Mouse (Mus musculus) adrenal gland, postnatal 36 days (tissue): ENCODE data around the gene Paqr5. TPM values are rescaled to one million over a fixed set of nuclear protein-coding genes. Genes with fewer than 3 reads are reported as not detected.

Experiments used
- DNase-seq, 2 experiments: peaks; one replicate each; pipeline ENCODE4 v3.0.0; 2021; ENCODE audit warnings: mixed read lengths in 1 of 2
- total RNA-seq, 2 experiments: library from RNA; stranded (reverse); gene quantifications; 2 replicates each; pipeline ENCODE4 v1.2.3; 2021

Paqr5 gene
- total RNA-seq, 2 experiments from 2014 or later: 0.99 to 10.8 TPM

DNA sequence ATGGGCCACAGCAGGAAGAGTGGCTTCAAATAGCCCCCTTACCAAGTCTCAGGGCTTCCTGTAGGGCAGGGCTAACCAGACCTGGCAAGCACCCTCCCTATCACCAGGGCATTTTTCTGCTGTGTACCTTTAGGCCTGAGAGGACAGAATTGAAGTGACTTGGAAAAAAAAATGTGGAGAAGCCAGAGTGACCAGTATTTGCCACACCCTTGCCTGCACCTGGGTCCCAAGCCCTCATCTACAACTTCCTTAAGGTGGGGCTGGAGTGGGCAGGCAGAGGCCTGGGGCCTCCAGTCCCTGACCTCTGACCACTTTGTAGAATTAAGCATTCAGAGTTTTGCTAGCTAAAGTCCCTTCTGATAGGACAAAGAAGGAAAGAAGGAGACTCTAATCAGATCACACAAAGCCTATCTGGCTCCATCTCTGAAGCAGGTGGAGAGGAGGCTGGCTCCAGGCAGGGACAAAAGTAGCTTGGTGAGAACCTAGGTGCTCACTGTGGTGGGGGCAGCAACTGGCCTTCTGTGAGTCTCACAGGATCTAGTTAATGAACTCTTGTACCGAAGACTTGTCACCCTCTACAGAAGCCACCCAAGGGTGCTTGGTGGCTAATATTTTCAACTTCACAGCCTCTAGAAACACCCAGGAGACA is 66.6 kb downstream of the Paqr5 start:
- no peak for DNase-seq

DNA sequence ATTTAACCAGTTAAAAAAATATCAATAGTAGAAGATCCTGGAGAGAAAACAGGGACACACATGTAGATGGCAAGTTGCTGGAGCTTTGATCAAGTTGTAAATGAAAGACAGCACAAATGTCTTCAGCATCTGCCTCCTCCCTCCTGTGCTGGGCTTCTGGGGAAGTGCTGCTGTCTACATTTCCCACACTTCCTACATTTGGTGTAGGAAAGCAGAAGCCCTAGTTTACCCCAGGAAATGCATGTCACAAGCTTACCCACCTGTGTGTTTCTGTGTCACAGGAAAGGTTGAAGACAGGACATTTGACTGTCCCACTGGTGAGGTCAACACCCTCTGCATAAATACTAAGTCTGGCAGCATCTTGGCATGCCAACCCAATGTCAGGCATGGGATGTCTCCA is 71.9 kb downstream of the Paqr5 start:
- no peak for DNase-seq

- no peak for DNase-seq
Observed at GRCm38 (mm10) chr9:61952241-61952640, 74.4 kb downstream of the Paqr5 start.

DNA sequence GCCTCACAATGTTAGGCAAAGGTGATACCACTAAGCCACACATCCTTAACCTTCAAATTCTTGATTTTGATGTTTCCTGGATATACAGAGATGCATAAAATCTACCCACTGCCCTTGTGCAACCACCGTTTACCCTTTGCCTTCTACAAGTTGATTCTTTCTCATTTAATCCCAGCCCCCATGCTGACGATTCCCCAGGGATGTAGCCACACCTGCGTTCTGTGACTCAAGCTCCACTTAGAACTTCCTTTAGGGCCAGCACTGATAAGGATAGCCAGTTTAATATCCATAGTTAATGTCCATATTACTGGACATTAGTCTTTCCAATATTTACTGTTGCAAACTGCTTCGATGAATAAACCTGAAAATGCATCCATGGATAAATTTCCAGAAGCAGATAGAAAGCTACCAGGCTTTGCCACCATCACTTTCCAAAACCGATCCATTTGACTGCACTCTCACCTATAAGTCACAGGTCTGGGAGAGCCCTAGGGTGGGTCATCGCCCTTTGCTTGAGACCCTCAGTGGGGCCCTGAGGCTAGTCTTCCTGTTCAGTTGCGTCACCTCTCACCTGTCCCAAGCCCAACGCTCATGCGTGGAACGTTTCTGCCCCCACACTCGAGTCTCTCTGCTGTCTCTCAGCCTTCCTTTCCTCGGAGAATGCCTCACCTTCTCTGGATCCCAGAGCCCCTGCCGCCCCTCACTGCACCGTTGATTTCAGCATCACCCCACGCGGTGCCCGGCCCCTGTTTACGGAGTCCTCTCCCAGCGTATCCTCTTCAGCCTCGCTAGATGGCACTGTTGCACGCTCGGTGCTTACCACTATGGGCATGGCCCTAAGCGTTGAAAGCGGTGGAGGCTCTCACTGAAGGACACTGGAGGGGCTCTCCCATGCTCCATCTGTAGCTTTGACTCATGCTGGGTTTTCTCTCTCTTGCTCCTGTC is 79.0 kb downstream of the Paqr5 start:
- DNase-seq: peak; percentile 81 to 83

DNA sequence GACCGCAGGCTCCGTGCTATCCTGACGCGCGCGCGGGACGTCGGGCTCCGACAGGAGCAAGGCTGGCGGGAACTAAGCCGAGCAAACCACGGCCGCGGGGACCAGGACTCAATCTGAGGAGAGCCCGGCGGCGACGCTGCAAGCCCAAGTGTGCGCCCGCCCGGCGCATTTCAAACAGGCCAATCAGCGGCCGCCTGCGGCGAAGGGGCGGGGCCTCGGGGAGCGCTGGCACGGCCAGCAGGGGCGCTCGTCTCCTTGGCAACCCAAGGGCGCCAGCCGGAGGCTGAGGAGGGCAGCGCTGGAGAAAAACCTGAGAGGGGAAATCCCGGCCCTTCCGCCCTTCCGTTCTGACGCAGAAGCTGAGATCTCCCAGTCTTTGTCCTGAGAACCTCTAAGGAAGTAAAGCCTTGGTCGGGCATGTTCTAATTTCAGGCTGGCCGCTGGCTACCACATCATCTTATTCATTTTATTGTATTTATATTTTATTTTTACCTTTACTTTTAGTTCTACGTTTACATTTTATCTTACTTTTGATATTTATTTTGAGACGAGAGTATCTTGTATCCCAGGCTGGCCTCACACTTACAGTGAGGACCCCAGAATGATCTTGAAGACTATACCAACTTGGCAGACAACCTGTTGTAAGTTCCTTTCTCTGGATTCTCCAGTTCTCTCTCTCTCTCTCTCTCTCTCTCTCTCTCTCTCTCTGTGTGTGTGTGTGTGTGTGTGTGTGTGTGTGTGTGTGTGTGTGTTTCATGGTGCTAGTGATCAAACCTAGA is 79.8 kb downstream of the Paqr5 start, which contains the start of gene Kif23:
TSS of gene Kif23 (minus strand) at position 152 of the 779 bp plus-strand sequence.
- DNase-seq: peak; percentile 98

DNA sequence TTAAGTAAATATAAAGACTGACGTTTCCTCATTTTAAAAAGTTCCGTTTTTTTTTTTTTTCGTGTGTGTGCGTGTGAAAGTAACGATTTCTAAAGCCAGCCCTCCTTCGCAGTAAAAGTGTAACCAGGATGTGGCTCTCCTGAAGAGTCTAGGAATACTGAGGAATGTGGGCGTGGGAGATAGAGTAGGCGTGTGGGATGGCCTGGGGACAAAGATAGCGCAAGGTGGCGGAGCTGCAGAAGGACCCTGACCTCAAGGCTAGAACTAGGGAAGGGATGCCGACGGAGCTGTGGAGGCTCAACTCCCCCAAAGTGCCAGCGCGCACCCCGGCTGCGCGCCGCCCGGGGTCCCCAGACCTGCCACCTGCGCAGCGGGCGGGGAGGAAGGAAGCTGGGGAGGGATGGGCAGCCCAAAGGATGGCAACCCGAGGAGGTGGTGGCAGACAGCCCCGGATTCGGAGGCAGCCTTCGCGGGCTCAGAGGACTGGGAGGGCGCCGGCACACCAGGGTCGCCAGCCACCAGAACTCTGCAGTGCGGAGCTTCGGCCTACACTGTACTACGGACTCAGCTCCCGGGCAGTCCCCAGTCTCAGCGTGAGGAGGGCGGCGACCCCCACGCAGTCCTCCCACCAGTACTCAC is 80.6 kb downstream of the Paqr5 start:
- peak in 1 of 2 experiments; percentile 35 for DNase-seq

DNA sequence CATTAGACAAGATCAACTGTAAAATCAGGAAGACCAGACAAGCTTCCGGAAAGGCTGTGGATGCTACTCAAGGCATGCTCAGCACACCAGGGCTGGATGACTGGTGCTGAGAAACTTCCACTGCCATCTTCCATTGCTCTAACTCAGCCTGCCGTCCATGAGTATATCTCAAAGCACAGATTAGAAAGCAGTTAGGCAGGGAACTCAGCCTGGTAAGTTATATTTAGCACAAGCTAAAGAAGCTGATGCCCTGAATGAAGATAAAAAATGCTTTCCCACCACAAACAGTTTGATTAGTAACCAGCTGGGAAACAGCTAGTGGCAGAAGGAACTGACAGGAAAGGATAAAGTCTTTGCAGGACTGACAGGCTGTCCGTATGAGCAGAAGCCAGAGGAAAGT is 85.6 kb downstream of the Paqr5 start:
- no peak for DNase-seq

- DNase-seq: no peak
Observed at GRCm38 (mm10) chr9:61933333-61933732, 93.3 kb downstream of the Paqr5 start.

DNA sequence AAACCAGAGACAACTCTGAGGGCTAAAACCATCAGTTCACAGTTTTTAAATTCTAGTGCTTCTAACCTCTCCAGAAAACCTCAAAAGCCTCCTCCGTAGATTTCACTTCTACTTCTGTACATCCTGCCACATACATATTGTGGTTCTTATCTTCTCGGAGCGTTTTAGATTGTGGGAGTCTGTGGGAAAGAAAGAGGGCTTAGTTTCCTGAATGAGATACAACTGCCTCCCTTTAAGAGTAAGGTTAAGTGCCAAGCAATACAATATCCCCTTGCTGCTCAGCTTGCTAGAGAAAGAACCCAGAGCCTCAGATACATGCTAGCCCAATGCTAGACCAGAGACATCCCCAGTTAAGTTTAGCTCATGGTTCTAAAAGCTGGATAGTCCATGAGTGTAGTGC is 94.6 kb downstream of the Paqr5 start:
- no peak for DNase-seq

- DNase-seq: no peak
Observed at GRCm38 (mm10) chr9:61925086-61925660, 101.5 kb downstream of the Paqr5 start.

GRCm38 (mm10) chr9:61920331-61920730 is 106.3 kb downstream of the Paqr5 start:
- no peak for DNase-seq

GRCm38 (mm10) chr9:61919464-61919863 is 107.2 kb downstream of the Paqr5 start:
- no peak for DNase-seq

DNA sequence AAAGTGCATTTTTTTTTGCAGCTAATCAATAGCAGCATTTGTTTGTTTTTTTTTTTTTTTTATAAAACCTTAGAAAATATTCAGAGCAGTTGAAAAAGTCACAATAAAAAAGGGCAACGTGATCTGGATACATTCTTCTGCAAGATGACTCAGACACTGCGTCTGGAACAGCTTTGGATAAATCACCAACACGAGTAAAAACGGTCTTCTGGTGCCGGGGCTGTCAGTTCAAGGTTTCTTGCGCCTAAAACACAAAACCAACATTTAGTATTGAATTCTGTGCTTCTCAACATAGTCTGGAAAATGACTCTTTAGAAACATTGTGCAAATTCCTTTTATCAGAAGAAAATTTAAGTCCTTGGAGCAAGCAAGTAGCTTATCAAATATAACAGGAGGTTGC is 109.2 kb downstream of the Paqr5 start:
- peak; percentile 46 to 50 for DNase-seq

DNA sequence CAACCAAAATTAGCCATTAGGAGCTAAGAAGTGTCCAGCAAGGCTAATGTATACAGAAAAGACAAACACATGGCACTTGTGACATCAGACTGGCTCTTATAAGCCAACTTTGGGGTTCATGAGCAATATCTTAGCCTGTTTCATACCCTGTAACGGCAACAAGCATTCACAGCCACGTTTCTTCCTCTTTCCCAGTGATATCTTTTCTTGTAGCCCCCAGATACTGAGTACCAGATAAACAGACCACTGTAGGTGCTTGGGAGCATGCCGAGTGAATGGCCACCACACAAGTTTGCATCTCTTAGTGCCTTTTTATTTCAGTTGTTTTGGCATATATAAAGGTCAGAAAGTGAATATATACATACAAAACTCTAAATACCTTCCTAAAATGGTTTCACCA is 109.7 kb downstream of the Paqr5 start:
- no peak for DNase-seq

GRCm38 (mm10) chr9:61915393-61916005 is 111.2 kb downstream of the Paqr5 start:
- DNase-seq: no peak

GRCm38 (mm10) chr9:61914917-61915300 is 111.7 kb downstream of the Paqr5 start:
- DNase-seq: no peak

DNA sequence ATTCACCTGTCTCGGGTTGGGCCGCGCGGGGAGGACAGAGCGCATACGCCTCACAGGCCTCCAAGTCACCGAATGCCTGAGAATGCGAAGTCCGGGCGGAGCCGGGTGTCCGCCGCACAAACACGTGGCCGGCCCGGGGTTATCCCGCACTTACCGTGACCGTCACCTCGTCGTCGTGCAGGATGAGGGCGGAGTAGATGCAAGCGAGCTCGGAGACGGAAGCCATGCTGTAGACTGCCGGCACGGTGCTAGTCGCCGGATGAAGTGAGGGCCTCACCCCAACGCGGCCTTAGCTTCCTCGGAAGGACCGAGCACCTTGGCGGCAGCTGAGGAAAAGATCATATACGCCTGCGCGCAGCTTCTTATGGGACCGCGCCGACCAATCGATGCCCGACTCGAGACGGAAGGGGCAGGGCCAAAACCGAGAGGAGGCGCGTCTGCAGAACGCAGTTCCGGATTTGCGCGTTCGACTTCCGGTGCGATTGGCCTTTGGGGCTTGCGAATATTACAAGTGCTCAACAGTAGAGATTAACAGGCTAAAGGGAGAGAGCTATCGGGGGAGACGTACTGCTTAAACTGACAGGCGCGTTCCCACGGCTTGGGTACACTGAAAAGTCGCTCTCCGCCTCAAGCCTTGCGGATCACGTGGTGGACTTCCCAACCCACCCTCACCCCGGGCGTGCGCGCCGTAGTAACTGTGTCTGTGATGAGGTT is 112.3 kb downstream of the Paqr5 start, which contains the start of gene Rplp1:
TSS of gene Rplp1 (minus strand) at position 340 of the 714 bp plus-strand sequence.
- peak; percentile 96 to 97 for DNase-seq

DNA sequence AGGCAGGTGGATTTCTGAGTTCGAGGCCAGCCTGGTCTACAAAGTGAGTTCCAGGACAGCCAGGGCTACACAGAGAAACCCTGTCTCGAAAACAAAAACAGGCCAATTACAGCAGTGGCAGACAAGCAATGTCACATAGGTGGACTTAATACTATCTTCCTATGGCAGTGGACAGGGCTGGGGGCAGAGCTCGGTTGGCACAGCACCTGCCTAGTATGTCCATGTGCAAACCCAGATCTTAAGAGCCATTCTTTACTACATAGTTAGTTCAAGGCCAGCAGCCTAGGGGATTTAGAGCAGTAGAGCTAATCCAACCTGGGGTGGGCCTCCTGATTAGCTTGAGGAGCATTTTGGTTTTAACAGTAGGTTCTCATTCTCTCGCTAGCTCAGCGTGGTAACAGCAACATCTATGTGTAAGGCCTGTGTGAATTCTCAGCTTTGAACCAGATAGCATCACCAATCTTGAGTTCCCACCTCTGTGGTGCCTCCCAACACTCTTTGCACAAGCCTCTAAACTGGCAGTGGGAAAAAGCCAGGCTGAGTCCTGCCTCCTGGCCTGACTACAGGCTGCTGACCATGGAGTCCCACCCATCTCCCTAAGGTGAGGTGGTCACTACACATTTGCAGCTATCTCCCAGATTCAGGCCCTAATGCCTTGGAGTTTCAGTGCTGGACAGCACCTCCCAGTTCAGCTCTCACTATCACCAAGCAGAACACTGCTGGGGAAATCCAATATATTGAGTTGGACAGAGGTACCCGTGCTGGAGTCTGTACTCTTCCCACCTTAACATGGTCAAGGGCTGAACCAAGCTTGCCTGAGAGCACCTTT is 115.1 kb downstream of the Paqr5 start:
- no peak for DNase-seq

DNA sequence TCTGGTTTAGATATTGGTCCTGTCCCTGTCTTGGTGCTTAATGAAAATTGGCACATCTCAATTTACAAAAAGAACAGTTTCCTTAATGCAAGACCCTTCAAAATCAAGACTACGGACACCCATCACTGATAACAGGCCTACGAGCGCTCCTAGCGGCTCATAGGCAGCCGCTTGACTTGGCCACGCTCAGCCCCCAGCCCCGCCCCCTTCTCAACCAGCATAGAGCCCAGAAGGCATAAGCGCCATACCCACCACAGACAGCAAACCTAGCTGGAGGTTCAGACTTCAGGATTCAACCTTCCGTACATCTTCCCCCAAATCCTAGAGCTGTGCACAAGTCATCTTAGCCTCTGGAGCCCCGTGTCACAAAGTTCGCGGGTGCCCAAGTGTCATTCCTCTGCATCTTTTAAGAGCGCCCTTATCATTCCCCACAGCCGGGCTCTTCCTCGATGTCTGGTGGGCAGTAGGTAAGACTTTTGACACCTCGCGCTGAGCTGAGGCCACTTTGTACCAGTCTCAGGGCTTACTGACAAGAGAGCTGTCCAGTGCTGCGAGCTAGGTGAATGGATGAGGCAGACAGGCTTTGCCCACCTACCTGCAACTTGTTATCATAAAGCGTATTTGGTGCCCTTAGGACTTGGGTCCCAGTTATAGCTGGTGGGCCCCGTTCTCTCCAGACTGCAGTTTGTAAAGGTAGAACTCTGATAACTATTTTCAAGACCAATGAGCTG is 116.0 kb downstream of the Paqr5 start:
- DNase-seq: peak; percentile 20 to 70
